Mouse (Mus musculus) embryonic facial prominence, embryonic 11.5 days (tissue): ENCODE results near the gene Gm11034. TPM values are rescaled to one million over a fixed set of nuclear protein-coding genes. Genes with fewer than 3 reads are reported as not detected.

Experiments used
- ATAC-seq: fragments of 200-750 bp; cut with Nextera tagmentation; replicated peaks from 2 replicates; pipeline ENCODE4 v1.8.0; 2017; ENCODE audit warnings: low read depth; ENCODE audit not compliant: insufficient number of reproducible peaks, low FRiP score, low TSS enrichment
- DNase-seq: peaks from one replicate; pipeline ENCODE4 v3.0.0-alpha.2; 2015; ENCODE audit warnings: low spot score
- H3K27ac ChIP-seq: fragments of 300-500 bp; sonication (generic); replicated peaks from 2 replicates; pipeline ENCODE4 v1.5.1; 2014; ENCODE audit warnings: mild to moderate bottlenecking, low read depth, low read length, control low read depth
- H3K27me3 ChIP-seq: fragments of 300-500 bp; sonication (generic); 2 replicates; pipeline ENCODE4 v1.6.1; 2014; ENCODE audit warnings: mild to moderate bottlenecking, low read length, moderate library complexity, mixed read lengths; ENCODE audit not compliant: control insufficient read depth, insufficient read depth
- H3K36me3 ChIP-seq: fragments of 300-500 bp; sonication (generic); replicated peaks from 2 replicates; pipeline ENCODE4 v1.6.1; 2014; ENCODE audit warnings: low read depth, mild to moderate bottlenecking, low read length, moderate library complexity, mixed read lengths; ENCODE audit not compliant: control insufficient read depth, insufficient read depth
- H3K4me1 ChIP-seq: fragments of 300-500 bp; sonication (generic); 2 replicates; pipeline ENCODE4 v1.6.1; 2014; ENCODE audit warnings: low read length, mixed read lengths; ENCODE audit not compliant: control insufficient read depth, insufficient read depth
- H3K4me2 ChIP-seq: fragments of 300-500 bp; sonication (generic); 2 replicates; pipeline ENCODE4 v1.6.1; 2014; ENCODE audit warnings: low read depth, mild to moderate bottlenecking, control low read depth, low read length, moderate library complexity
- H3K4me3 ChIP-seq: fragments of 300-500 bp; sonication (generic); 2 replicates; pipeline ENCODE4 v1.5.1; 2014; ENCODE audit warnings: low read depth, low read length, control low read depth
- H3K9ac ChIP-seq: fragments of 300-500 bp; sonication (generic); replicated peaks from 2 replicates; pipeline ENCODE4 v1.6.1; 2014; ENCODE audit warnings: mild to moderate bottlenecking, control low read depth, low read length
- H3K9me3 ChIP-seq: fragments of 300-500 bp; sonication (generic); replicated peaks from 2 replicates; pipeline ENCODE4 v1.6.1; 2016; ENCODE audit warnings: mild to moderate bottlenecking, low read length, inconsistent platforms, mixed read lengths; ENCODE audit not compliant: control insufficient read depth
- WGBS: fragments of 180-500 bp; shearing (Covaris S2); extraction: QIAGEN DNeasy Blood & Tissue Kit; methylation state at CpG from one replicate; pipeline ENCODE4 v1.1.7; 2014; 5-methylcytosine and 5-hydroxymethylcytosine counted together
- polyA plus RNA-seq: library from polyadenylated mRNA; unstranded; fragments of >200 nt; fragmentation: Nextera tagmentation; extraction: Ambion mirVana; gene quantifications from 2 replicates; pipeline ENCODE4 v1.2.1, GENCODE M21; 2014

The Gm11034 gene
- polyA plus RNA-seq, 1 experiment from 2014 or later, result not detected

DNA sequence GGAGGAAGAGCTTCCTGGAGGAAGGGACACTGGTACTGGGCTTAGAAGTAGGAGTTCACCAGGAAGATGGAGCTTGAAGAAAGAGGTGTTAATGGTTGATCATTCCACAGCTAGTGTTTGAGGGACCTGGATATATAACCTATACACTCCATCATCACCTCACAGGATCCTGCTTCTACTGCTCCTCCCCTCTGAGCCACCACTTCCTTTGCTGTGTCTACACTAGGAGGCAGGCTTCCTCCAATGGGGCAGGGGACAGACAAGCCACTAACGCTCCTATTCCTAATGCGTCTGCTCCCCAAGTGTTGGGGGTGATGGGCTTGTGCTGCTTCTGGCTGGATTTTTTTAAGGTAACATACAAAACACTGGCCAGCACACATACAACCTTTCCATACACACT lies 2.7 kb downstream of the Gm11034 start:
- Histone ChIP-seq H3K27me3 (no peaks in the 10 kb centered on the region), H3K36me3 (no peaks in the 10 kb centered on the region), H3K9me3 (no peaks in the 10 kb centered on the region), H3K4me1 (no peaks in the 10 kb centered on the region), H3K9ac (no peak overlapping the region), H3K27ac (no peak overlapping the region), H3K4me3 (no peak overlapping the region), H3K4me2 (no peak overlapping the region)
- DNase-seq, result no peak
- 71% methylated on average over 2 of the region's 2 CpGs for WGBS
- ATAC-seq, result no peak

DNA sequence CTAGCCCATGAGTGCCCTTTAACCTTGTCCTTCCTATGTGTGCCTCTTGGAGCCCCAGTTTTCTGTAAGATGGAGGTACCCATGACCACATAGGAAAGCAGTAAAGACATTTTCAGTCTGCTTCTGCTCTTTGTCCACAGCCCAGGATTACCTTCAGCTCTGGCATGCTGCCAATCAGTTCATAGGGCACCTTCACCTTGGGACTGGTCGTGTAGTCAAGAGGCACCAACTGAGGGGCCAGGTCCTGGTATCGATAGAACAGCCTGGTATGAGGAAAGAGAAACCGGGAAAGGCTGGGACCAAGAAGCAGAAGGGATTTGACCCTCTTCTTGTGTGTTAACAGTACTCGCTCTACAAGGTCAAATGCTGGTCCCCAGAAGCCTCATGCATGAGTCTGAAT lies 3.2 kb downstream of the Gm11034 start:
- H3K27ac ChIP-seq, result no peak overlapping the region
- no peak overlapping the region for H3K9ac ChIP-seq
- no peaks in the 10 kb centered on the region for H3K36me3 ChIP-seq
- H3K4me1 ChIP-seq, result no peaks in the 10 kb centered on the region
- WGBS, result 74% methylated on average over 4 of the region's 4 CpGs
- no peak overlapping the region for H3K4me3 ChIP-seq
- ATAC-seq (no peak), DNase-seq (no peak)
- no peaks in the 10 kb centered on the region for H3K9me3 ChIP-seq
- no peaks in the 10 kb centered on the region for H3K27me3 ChIP-seq
- no peak overlapping the region for H3K4me2 ChIP-seq

DNA sequence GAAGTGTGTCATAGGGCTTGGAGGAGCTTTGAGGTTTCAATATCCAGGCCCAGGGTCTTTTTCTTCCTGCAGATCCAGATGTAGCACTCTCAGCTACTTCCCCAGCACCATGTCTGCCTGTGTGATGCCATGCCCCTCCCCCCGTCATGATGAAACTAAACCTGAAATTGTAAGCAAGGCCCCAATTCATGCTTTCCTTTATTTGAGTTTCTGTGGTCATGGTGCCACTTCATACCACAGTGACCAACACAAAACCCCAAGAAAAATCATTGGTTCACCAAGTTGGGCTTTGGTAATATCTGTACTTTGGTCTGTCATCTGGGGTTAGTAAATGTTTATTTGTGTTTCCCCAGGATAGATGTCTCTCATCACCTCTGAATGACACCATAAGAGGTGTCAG lies 4.9 kb downstream of the Gm11034 start:
- WGBS, result 68% methylated on average over 1 of the region's 1 CpGs
- no peak overlapping the region for H3K27ac ChIP-seq
- ATAC-seq, result no peak

DNA sequence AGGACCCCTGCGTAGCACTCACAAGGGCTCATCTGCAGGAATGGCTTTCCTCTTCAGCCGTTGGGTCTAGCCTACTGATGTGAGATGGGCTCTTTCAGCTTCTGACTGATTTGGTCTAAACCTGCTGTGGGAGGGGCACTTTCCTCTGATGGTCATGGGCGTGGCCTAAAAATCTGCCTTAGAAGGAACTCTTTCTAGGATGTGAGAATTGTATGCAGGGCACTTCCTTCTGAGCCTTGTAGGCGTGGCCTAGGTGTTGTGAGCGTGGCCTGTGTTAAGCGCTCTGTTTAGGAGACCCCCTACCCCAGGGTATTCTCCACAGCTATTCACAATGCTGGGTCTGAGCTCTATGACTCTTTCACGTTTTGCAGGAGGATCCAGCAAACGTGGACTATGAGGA lies 15.4 kb downstream of the Gm11034 start:
- no peak for ATAC-seq
- 52% methylated on average over 8 of the region's 8 CpGs for WGBS

More for the DNA sequence above, 4.9 kb downstream of the Gm11034 start:
- no peaks in the 10 kb centered on the region for H3K4me1 ChIP-seq
- H3K9ac ChIP-seq, result no peak overlapping the region
- no peak overlapping the region for H3K4me2 ChIP-seq
- no peak for DNase-seq
- no peaks in the 10 kb centered on the region for H3K36me3 ChIP-seq
- H3K4me3 ChIP-seq, result no peak overlapping the region
- no peaks in the 10 kb centered on the region for H3K9me3 ChIP-seq
- H3K27me3 ChIP-seq, result no peaks in the 10 kb centered on the region

DNA sequence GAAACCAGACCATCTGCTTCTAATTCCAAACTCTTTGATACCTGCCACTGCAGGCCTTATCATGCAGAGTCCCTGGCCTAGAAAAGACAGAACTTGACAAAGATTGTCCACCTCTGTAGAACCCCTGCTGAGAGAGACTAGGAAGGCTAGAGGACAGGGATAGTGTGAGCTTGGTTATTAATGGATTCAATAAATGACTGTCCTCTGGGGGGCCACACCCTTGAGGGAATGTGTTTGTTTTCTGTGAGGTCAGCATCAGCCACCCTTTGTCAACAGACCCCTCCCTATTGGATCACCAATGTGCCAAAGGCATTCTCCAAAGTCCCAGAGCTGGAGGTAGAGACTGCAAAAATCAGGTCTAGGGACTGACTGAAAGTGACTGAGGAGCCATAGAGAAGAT lies 21.4 kb downstream of the Gm11034 start:
- H3K4me3 ChIP-seq, result no peak overlapping the region
- H3K9ac ChIP-seq, result no peak overlapping the region
- H3K27ac ChIP-seq, result no peak overlapping the region
- no peak for ATAC-seq
- H3K4me2 ChIP-seq, result no peak overlapping the region
- DNase-seq, result no peak
- no peaks in the 10 kb centered on the region for H3K36me3 ChIP-seq
- no peaks in the 10 kb centered on the region for H3K27me3 ChIP-seq
- no peaks in the 10 kb centered on the region for H3K4me1 ChIP-seq
- H3K9me3 ChIP-seq, result no peaks in the 10 kb centered on the region

More for the DNA sequence above, 15.4 kb downstream of the Gm11034 start:
- Histone ChIP-seq H3K27me3 (no peaks in the 10 kb centered on the region), H3K9ac (no peak overlapping the region), H3K9me3 (no peaks in the 10 kb centered on the region; the same call in 1 of the 2 replicates), H3K4me3 (no peak overlapping the region), H3K4me2 (no peak overlapping the region), H3K4me1 (no peaks in the 10 kb centered on the region), H3K36me3 (no peaks in the 10 kb centered on the region), H3K27ac (no peak overlapping the region)
- DNase-seq, result no peak

DNA sequence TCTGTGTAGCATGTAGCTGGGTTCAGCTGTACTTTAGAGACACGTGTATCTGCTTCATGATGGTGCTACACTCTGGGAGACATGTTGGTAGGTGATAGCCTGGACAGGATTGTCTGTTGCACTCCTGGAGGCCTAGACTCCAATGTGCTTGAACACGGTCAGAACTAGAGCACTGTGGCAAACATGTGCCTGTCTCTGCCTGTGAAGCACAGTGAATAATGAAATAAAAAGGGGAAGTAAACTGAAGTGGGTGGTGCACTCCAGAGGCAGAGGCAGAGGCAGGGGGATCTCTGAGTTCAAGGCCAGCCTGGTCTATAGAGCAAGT lies 23.3 kb downstream of the Gm11034 start:
- 78% methylated on average over 2 of the region's 2 CpGs for WGBS

DNA sequence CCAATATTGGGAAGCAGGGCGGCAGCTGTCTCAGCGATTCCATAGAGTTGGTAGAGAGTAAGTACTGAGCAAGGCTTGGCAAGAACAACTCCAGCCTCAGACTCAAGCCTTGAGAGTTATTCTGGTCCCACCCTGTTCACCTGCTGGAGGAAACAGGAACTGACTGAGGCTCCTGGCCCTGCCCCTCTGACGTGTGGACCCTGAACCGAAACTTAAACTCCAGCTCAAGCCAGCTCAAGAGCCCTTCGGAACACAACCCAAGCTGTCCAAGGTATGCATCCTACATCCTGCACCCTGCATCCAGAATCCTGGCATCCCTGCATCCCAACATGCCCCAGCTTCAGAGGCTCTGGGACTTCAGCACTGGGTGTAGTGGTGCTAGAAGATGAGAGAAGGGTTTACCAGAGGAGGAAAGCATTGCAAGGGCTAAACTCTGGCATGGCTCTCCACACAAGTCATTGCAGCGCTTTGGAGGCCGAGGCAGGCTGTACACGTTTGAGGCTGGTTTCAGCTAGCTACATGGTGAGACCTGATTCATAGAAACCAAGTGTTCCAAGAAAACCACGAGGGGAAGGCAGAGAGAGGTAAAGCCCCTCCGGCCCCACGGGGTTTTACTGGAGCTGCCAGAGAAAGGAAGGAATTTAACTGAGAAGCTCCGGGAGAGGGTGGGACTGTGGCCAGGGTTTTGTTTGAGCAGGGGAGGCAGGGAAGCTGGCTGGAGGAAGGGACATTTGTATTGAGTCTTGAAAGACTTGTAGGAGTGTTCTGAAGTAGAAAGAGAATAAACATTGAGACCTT lies 23.8 kb downstream of the Gm11034 start, which contains the start of gene Hsh2d:
Gene Hsh2d (plus strand): TSS at position 222 of the 798 bp plus-strand sequence.
- Histone ChIP-seq H3K4me3 (no peak within 1 kb of the TSS), H3K4me2 (no peak within 1 kb of the TSS), H3K9ac (no peak within 1 kb of the TSS), H3K27me3 (no peaks in the 10 kb centered on the region), H3K4me1 (no peaks in the 10 kb centered on the region), H3K36me3 (no peaks in the 10 kb centered on the region), H3K27ac (no peak within 1 kb of the TSS), H3K9me3 (no peaks in the 10 kb centered on the region)
- 72% methylated on average over 12 of the region's 12 CpGs for WGBS
- no peak for DNase-seq
- no peak for ATAC-seq

More for the DNA sequence above, 23.3 kb downstream of the Gm11034 start:
- Histone ChIP-seq H3K27me3 (no peaks in the 10 kb centered on the region), H3K4me1 (no peaks in the 10 kb centered on the region), H3K4me3 (no peak overlapping the region), H3K4me2 (no peak overlapping the region), H3K36me3 (no peaks in the 10 kb centered on the region), H3K9ac (no peak overlapping the region), H3K27ac (no peak overlapping the region), H3K9me3 (no peaks in the 10 kb centered on the region)
- ATAC-seq (no peak), DNase-seq (no peak)

DNA sequence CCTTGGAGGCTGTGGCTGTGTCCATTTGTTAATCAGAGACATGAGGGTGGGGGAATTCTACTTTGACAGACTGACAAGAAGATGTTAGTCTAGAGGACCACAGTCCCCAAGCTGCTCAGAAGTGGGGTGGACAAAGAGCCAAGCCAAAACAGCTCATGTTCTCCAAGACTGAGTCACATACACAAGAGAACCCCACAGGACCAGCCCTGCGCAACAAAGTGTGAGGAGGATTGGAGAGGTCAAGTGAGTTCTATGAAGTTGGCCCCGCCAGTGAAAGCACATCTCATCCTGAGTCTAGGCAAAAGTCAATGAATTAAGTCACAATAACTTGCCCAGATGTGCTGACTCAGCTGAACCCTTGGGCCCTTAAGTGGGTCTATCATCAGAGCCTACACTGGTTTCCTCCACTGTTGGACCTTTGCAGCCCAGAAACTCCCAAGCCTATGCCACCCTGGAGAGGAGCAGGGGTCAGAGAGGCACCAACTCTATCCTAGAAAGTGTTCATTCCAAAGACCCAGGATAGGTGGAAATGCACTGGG lies 25.6 kb downstream of the Gm11034 start:
- Histone ChIP-seq H3K27ac (no peak overlapping the region), H3K9me3 (no peaks in the 10 kb centered on the region), H3K4me3 (no peak overlapping the region), H3K27me3 (no peaks in the 10 kb centered on the region), H3K9ac (no peak overlapping the region), H3K4me1 (no peaks in the 10 kb centered on the region), H3K36me3 (no peaks in the 10 kb centered on the region), H3K4me2 (no peak overlapping the region)
- ATAC-seq (no peak), DNase-seq (no peak)
- 79% methylated on average over 2 of the region's 2 CpGs for WGBS
